Mouse (Mus musculus) hindbrain, postnatal 0 days (tissue): ENCODE results near the gene Actr5. TPM values are rescaled to one million over a fixed set of nuclear protein-coding genes. Genes with fewer than 3 reads are reported as not detected.

Experiments used
- ATAC-seq: fragments of 200-750 bp; cut with Nextera tagmentation; 2 replicates; pipeline ENCODE4 v1.8.0; 2017; ENCODE audit warnings: mild to moderate bottlenecking, moderate TSS enrichment, moderate library complexity
- DNase-seq: peaks from one replicate; pipeline ENCODE4 v3.0.0-alpha.2; 2015; ENCODE audit warnings: low spot score
- H3K27ac ChIP-seq: fragments of 300-500 bp; sonication (generic); 2 replicates; pipeline ENCODE4 v1.5.1; 2014; ENCODE audit warnings: mild to moderate bottlenecking
- H3K27me3 ChIP-seq: fragments of 300-500 bp; sonication (generic); 2 replicates; pipeline ENCODE4 v1.6.1; 2014; ENCODE audit warnings: low read length, mixed read lengths; ENCODE audit not compliant: insufficient read depth
- H3K36me3 ChIP-seq: fragments of 300-500 bp; sonication (generic); 2 replicates; pipeline ENCODE4 v1.6.1; 2014; ENCODE audit warnings: low read length, mixed read lengths; ENCODE audit not compliant: insufficient read depth
- H3K4me1 ChIP-seq: fragments of 300-500 bp; sonication (generic); 2 replicates; pipeline ENCODE4 v1.6.1; 2014; ENCODE audit warnings: antibody characterized with exemption, low read length, mixed read lengths; ENCODE audit not compliant: insufficient read depth
- H3K4me2 ChIP-seq: fragments of 300-500 bp; sonication (generic); 2 replicates; pipeline ENCODE4 v1.6.1; 2014; ENCODE audit warnings: low read depth, mild to moderate bottlenecking, low read length, moderate library complexity, mixed read lengths
- H3K4me3 ChIP-seq: fragments of 300-500 bp; sonication (generic); 2 replicates; pipeline ENCODE4 v1.5.1; 2014; ENCODE audit warnings: low read length
- H3K9ac ChIP-seq: fragments of 300-500 bp; sonication (generic); replicated peaks from 2 replicates; pipeline ENCODE4 v1.6.1; 2014; ENCODE audit warnings: mild to moderate bottlenecking, low read length, moderate library complexity, mixed read lengths
- H3K9me3 ChIP-seq: fragments of 300-500 bp; sonication (generic); 2 replicates; pipeline ENCODE4 v1.6.1; 2016; ENCODE audit warnings: low read length, mixed read lengths
- CTCF ChIP-seq: IDR thresholded peaks from 2 replicates; pipeline ENCODE4 v1.5.1; 2016; ENCODE audit warnings: antibody characterized with exemption, control low read depth, low read depth
- WGBS: fragments of 180-500 bp; shearing (Covaris S2); extraction: QIAGEN DNeasy Blood & Tissue Kit; methylation state at CpG from one replicate; pipeline ENCODE4 v1.1.7; 2014; 5-methylcytosine and 5-hydroxymethylcytosine counted together
- polyA plus RNA-seq: library from polyadenylated mRNA; unstranded; fragments of >200 nt; fragmentation: Nextera tagmentation; extraction: Ambion mirVana; gene quantifications from 2 replicates; pipeline ENCODE4 v1.2.1, GENCODE M21; 2015
- total RNA-seq: library from RNA; depleted of rRNA; stranded (reverse); fragments of >200 nt; gene quantifications from 2 replicates; pipeline ENCODE4 v1.2.3, GENCODE M21; 2014

The Actr5 gene
- total and polyA plus RNA-seq, 2 experiments from 2014 or later: 8.0 to 25.4 TPM

GRCm38 (mm10) chr2:158643791-158644190 is 19.1 kb downstream of the Actr5 start:
- Histone ChIP-seq H3K4me3 (no peak overlapping the region), H3K36me3 (peaks cover 12% of the 10 kb centered on the region; the same call in 1 of the 2 replicates), H3K27me3 (no peaks in the 10 kb centered on the region), H3K9me3 (no peaks in the 10 kb centered on the region), H3K27ac (no peak overlapping the region), H3K9ac (no peak overlapping the region), H3K4me2 (no peak overlapping the region), H3K4me1 (no peaks in the 10 kb centered on the region)
- TF ChIP-seq CTCF: no peak
- 84% methylated on average over 3 of the region's 3 CpGs for WGBS
- ATAC-seq (no peak), DNase-seq (no peak)

GRCm38 (mm10) chr2:158651159-158651908 is 26.6 kb downstream of the Actr5 start:
- no peak for ATAC-seq
- Histone ChIP-seq H3K27ac (no peak overlapping the region), H3K27me3 (no peaks in the 10 kb centered on the region), H3K36me3 (no peaks in the 10 kb centered on the region), H3K9ac (no peak overlapping the region), H3K4me3 (no peak overlapping the region), H3K4me2 (no peak overlapping the region), H3K9me3 (no peaks in the 10 kb centered on the region), H3K4me1 (no peaks in the 10 kb centered on the region)
- WGBS: 56% methylated on average over 7 of the region's 7 CpGs
- no peak for DNase-seq
- no peak for TF ChIP-seq CTCF

GRCm38 (mm10) chr2:158652985-158653384 is 28.3 kb downstream of the Actr5 start:
- H3K27ac ChIP-seq: no peak overlapping the region
- 7% methylated on average over 4 of the region's 4 CpGs for WGBS
- no peaks in the 10 kb centered on the region for H3K27me3 ChIP-seq
- H3K4me2 ChIP-seq: no peak overlapping the region
- peak; percentile 71 for ATAC-seq
- H3K9me3 ChIP-seq: no peaks in the 10 kb centered on the region
- H3K9ac ChIP-seq: no peak overlapping the region
- peak; percentile 88 for DNase-seq
- H3K4me3 ChIP-seq: no peak overlapping the region
- H3K36me3 ChIP-seq: no peaks in the 10 kb centered on the region
- no peaks in the 10 kb centered on the region for H3K4me1 ChIP-seq
- TF ChIP-seq CTCF: peak; percentile 92

- Histone ChIP-seq H3K9me3 (no peaks in the 10 kb centered on the region), H3K4me1 (no peaks in the 10 kb centered on the region), H3K4me2 (no peak overlapping the region), H3K27me3 (no peaks in the 10 kb centered on the region), H3K4me3 (no peak overlapping the region), H3K9ac (no peak overlapping the region), H3K36me3 (no peaks in the 10 kb centered on the region), H3K27ac (no peak overlapping the region)
- ATAC-seq (no peak), DNase-seq (no peak)
- WGBS: 77% methylated on average over 9 of the region's 9 CpGs
- TF ChIP-seq CTCF: no peak
Observed at GRCm38 (mm10) chr2:158654717-158655116, 30.0 kb downstream of the Actr5 start.

- Histone ChIP-seq H3K27ac (no peak overlapping the region), H3K4me3 (no peak overlapping the region), H3K27me3 (no peaks in the 10 kb centered on the region), H3K9me3 (no peaks in the 10 kb centered on the region), H3K4me1 (no peaks in the 10 kb centered on the region), H3K9ac (no peak overlapping the region), H3K4me2 (no peak overlapping the region), H3K36me3 (no peaks in the 10 kb centered on the region)
- ATAC-seq (no peak), DNase-seq (no peak)
- WGBS: 92% methylated on average over 4 of the region's 4 CpGs
- no peak for TF ChIP-seq CTCF
Observed at GRCm38 (mm10) chr2:158655806-158656205, 31.1 kb downstream of the Actr5 start.

- Histone ChIP-seq H3K9ac (no peak overlapping the region), H3K27me3 (no peaks in the 10 kb centered on the region), H3K36me3 (no peaks in the 10 kb centered on the region), H3K4me1 (no peaks in the 10 kb centered on the region), H3K4me3 (no peak overlapping the region), H3K9me3 (no peaks in the 10 kb centered on the region), H3K27ac (no peak overlapping the region), H3K4me2 (no peak overlapping the region)
- DNase-seq (peak; percentile 31), ATAC-seq (peak; percentile 51; the same call in 1 of the 2 replicates)
- 47% methylated on average over 6 of the region's 6 CpGs for WGBS
- TF ChIP-seq CTCF: no peak
Observed at GRCm38 (mm10) chr2:158658822-158659221, 34.1 kb downstream of the Actr5 start.

GRCm38 (mm10) chr2:158659346-158659745 is 34.7 kb downstream of the Actr5 start:
- Histone ChIP-seq H3K4me1 (no peaks in the 10 kb centered on the region), H3K4me2 (no peak overlapping the region), H3K4me3 (no peak overlapping the region), H3K9ac (no peak overlapping the region), H3K9me3 (no peaks in the 10 kb centered on the region), H3K27ac (no peak overlapping the region), H3K27me3 (no peaks in the 10 kb centered on the region), H3K36me3 (no peaks in the 10 kb centered on the region)
- no peak for ATAC-seq
- WGBS: 85% methylated on average over 3 of the region's 3 CpGs
- no peak for TF ChIP-seq CTCF
- no peak for DNase-seq
